Mouse (Mus musculus): ENCODE results near the gene Brf1.

DNA sequence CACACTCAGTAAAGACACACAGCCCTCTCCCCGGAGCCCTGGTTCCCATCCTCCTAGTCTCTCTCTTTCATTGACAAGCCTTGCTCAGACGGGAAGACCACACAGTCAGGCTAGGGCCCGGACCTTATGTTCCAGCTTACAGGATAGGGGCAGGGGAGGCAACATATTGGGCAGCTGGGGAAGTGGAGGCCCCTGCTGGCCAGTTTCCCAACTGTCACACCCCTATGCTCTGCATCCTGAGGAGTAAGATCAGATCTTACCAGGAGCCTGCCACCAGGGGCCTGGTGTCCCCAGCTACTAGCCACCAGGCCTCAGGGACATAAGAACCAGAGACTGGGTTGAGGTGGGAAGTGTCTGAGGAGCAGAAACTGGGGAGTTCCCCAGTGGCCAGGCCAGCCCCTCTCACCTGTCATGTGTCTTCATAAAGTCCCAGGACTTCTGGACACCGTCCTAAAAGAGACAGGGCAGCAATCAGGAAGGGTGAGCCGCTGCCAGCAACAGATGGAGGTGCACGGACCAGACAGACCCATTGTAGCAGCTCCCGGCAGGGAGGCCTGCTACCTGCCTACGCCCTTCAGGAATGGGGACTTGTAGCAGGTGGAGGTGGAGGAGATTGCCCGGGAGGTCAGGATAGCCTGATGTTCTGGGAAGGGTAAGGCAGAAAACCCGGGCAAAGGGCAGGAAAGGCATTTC, 61.5 kb downstream of the Brf1 start:
- TF ChIP-seq GATA1 (IDR thresholded peaks at IDR 0.05; ENCODE audit: borderline replicate concordance, low read length) (no peak), FLI1 (IDR thresholded peaks at IDR 0.05; ENCODE audit: low read length) (no peak)
